Mouse (Mus musculus): Measurements from ENCODE around the gene Cpeb1.
A peak's percentile ranks its signal among the peaks of the same experiment; 100 is the strongest.

The Cpeb1 gene

DNA sequence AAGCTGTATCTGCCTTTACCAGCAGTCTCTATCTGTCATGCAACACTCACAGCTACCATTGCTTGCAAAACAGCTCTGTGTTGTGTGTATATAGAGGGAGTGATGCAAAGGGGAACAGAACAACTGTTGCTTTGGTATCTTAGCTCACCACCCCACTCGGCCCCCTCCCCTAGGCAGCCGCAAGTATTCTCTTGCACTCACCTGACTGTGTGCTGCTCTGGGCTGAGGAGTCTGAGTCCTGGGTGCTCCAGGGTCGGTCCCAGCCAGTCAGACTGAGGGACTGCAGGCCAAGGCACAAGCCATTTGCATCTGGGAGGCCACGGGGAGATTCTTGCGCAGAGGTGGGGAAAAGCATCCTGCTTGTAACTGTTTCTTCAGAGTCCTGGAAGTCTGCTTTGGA lies 83.5 kb downstream of the Cpeb1 start:
- no peak for DNase-seq (ENCODE audit: low spot score)

DNA sequence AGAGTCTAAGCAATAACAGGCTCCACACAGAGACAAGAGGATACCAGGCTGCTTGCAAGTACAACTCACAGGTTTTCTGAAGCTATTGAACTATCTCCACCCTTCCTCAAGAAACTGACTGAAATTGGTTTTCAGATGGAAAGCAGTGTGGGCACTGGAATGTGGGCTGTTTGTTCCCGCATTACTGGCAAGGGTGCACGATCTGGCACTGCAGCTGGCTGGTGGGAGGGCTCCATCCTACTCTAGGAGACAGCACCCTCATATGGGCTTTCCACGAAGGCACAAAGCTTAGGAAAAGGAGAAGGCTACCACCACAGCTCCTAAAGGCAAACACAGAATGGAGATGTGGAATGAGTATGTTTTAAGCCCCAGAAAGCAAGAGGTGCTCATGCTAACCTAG lies 85.5 kb downstream of the Cpeb1 start:
- no peak for DNase-seq (ENCODE audit: low spot score)

GRCm38 (mm10) chr7:81367946-81368345 lies 87.3 kb downstream of the Cpeb1 start:
- no peak for DNase-seq (ENCODE audit: low spot score)

DNA sequence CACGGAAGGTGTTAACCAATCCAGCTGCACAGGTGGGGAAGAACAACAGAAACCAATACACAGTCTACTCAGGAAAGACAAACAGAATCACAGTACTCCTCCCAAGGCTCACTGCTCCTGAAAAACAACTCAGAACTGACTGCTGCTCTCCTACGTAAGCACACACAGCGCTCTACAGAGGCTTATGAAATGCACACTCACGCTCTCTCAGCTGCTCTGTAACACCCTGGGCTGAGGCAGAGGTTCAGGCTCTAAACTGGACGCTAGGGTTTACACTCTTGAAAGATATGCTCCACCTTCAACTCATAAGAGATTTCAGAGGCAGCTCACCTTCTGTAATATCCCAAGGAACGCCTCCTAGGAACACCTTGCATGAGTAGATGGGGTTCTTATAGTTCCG lies 98.3 kb downstream of the Cpeb1 start:
- DNase-seq (ENCODE audit: low spot score), result no peak

- no peak for DNase-seq (ENCODE audit: low spot score)
Observed at GRCm38 (mm10) chr7:81356360-81356759, 98.9 kb downstream of the Cpeb1 start.

GRCm38 (mm10) chr7:81355746-81356145 lies 99.5 kb downstream of the Cpeb1 start:
- no peak for DNase-seq (ENCODE audit: low spot score)

GRCm38 (mm10) chr7:81351826-81352225 lies 103.4 kb downstream of the Cpeb1 start:
- DNase-seq (ENCODE audit: low spot score), result no peak

GRCm38 (mm10) chr7:81348206-81348605 lies 107.1 kb downstream of the Cpeb1 start:
- DNase-seq (ENCODE audit: low spot score), result no peak

GRCm38 (mm10) chr7:81345447-81346170 lies 109.7 kb downstream of the Cpeb1 start:
- DNase-seq (ENCODE audit: low spot score), result no peak

DNA sequence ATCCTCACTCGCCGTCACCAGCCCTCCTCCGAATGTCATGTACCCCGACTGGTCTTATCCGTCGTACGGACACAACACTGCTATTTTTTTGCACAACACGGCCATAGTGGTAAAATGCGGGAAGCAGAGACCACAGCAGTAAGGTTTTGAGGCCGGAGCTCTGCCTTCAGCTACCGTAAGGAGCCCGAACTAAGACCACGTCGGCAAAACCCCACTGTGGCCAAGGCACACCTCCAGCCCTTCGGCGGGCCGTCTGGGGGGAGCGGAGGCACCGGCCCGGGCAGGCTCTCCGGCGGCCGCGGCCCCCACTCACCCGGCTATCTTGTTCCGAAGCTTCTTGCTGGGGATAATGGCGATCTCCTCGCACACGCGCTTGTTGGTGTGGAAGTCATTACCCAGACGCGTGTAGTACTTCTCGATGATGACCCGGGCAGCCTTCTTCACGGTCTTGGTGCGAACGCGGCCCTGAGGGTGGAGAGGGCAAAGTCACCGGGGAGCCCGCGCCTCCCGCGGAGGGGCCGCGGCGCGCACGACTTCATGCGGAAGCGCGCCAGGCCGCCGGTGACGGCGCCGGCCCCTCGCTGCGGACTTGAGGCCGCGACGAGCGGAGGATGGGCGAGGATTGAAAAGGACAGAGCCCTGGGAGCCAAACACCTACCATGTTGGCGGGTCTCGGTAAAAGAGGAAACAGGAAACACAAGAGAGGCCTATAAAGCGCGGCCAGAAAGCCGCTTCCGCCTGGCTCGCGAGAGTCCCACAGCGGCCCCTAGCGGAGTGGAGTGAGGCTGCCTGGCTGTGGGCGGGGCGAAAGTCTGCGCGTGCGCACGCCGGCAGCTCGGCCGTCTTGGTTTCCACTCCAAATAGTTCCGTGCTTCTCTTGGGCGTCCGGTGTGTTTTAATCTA lies 110.5 kb downstream of the Cpeb1 start, which contains the start of gene Rps17:
TSS of gene Rps17 (minus strand) at position 711 of the 903 bp plus-strand sequence.
- peak; percentile 95 for DNase-seq (ENCODE audit: low spot score)

GRCm38 (mm10) chr7:81343831-81344230 lies 111.4 kb downstream of the Cpeb1 start:
- no peak for DNase-seq (ENCODE audit: low spot score)

- DNase-seq (ENCODE audit: low spot score), result no peak
Observed at GRCm38 (mm10) chr7:81343316-81343715, 111.9 kb downstream of the Cpeb1 start.

GRCm38 (mm10) chr7:81342356-81343094 lies 112.7 kb downstream of the Cpeb1 start:
- DNase-seq (ENCODE audit: low spot score), result no peak

- peak; percentile 59 for DNase-seq (ENCODE audit: low spot score)
Observed at GRCm38 (mm10) chr7:81341563-81341962, 113.7 kb downstream of the Cpeb1 start.

DNA sequence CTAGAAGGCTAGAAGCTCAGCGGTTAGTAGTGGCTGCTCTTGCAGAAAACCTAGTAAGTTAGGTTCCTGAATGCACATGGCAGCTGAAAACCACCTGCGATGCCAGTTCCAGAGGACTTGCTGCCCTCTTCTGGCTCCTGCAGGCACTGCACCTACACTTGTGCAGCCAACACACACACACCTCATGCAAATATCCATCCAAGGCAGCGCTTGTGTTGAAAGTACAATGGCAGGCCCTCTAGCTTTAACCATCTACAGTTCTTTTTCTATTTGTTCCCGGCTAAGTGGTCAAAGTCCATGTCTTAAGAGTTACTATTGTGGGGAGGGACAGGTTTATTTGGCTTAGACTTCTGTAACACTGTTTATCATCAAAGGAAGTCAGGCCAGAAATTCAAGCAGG lies 115.5 kb downstream of the Cpeb1 start:
- peak; percentile 77 for DNase-seq (ENCODE audit: low spot score)

DNA sequence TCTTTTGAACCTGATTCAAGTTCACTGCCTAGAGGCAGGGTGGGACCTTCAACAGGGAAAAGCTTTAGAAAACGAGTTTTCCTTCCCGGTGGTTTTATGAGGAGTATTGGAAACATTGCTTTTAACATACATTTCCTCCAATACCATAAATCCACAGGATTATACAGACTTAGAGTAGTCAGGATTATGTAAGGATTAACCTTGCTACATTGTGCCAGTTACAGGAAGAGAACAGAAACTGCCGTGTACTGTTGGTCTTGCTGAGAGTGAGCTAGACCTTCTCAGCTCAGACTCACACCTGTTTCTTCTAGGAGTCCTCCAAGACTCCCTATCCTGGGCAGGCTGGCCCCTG lies 116.8 kb downstream of the Cpeb1 start:
- no peak for DNase-seq (ENCODE audit: low spot score)

GRCm38 (mm10) chr7:81337785-81338521 lies 117.3 kb downstream of the Cpeb1 start:
- no peak for DNase-seq (ENCODE audit: low spot score)

DNA sequence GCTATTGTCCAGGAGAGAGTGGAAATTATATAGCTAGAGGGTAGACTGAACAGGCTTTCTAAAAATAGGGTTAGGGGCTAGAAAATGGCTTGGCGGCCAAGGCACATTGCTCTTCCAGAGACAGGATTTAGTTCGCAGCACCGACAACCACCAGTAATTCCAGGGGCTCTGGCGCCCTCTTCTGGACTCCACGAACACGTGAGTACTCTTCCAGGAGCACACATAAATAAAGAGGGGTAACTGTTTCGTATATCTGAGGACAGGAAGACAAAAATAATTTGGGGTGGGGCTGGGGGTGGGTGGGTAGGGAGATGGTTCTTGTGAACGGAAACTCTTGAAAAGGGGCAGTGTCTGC lies 118.9 kb downstream of the Cpeb1 start:
- peak; percentile 88 for DNase-seq (ENCODE audit: low spot score)

DNA sequence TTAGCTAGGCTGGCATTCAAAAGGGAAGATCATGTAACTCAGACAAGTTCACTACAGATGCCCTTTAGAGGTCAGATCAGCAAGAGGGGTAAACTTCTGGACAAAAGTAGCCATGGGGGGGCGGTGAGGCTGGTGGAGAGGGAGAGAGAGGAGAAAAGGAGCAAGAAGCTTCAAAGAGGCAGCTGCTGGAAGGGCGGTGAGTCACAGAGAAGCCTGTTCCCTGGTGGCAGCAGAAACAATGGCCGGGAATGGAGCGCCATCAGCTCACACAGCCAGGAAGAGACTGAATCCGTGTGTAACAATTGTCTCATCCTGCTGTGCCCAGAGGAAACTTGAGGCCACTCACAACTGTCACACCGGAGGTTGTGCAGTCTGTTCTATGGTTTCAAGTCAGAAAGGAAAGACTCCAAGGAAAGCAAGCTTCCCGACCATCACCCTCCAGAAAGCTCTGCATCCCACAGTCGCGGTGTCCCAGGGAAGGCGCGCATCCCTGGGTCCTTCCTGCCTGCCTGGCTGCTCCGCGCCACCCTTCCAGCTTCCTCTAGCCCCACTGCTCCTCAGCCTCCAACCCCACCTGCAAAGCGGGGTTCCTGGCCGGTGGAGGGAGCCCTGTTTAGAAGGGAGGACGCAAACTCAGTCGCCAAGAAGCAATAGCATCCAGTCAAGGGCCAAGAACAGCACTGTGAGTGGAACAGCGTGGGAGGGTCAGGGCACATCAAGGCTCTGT lies 119.4 kb downstream of the Cpeb1 start:
- peak; percentile 71 for DNase-seq (ENCODE audit: low spot score)

GRCm38 (mm10) chr7:81331851-81332250 lies 123.4 kb downstream of the Cpeb1 start:
- no peak for DNase-seq (ENCODE audit: low spot score)

- DNase-seq (ENCODE audit: low spot score), result peak; percentile 32
Observed at GRCm38 (mm10) chr7:81330767-81331166, 124.5 kb downstream of the Cpeb1 start.
